Mouse (Mus musculus): Measurements from ENCODE around the gene AW822073.
"Not testable (repeated sequence)": the region's sequence is repeated elsewhere in the genome, so short reads cannot be mapped to it uniquely, and the experiment has no call there.

Gene AW822073

DNA sequence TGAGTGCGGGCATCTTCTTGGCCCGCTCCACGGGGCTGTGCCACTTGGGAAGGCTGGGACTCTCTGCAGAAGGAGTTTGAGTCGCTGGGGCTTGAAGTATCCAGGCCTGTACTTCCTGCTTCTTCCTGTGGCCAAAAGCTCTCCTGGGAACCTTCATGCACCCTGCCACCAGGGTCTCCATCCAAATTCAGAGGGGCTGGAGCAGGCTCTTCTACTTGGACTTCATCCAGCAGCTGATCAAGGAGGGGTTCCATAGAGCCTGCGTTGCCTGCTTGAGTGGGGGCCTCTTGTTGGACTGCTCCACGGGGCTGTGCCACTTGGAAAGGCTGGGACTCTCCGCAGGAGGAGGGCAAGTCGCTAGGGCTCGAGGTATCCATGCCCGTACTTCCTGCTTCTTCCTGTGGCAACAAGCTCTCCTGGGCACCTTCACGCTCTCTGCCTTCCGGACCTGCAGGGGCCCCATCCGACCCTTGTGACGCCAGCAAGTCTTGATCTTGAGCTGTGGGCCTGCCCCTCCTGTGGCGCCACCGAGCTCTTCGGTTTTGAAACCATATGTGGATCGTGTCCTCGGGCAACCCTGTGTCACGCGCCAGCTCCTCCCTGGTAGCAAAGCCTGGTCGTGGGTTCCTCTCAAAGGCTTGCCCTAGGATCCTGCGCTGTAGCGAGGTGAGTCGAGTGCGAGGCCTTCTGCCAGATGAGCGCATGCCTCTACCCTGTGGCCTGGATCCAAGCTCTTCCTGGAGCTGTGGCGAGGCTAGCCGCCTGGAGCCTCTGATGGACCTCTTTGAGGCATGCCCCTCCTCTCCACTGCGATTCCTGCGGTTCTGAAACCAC is 541 bp downstream of the AW822073 start:
- in situ Hi-C loops (cut with MboI; ENCODE audit: low pct_unique_long_range_greater_than_20kb in 1 of 2, low sequenced_read_pairs in 2 of 2, unreplicated experiment in 1 of 2), result not testable (repeated sequence)

DNA sequence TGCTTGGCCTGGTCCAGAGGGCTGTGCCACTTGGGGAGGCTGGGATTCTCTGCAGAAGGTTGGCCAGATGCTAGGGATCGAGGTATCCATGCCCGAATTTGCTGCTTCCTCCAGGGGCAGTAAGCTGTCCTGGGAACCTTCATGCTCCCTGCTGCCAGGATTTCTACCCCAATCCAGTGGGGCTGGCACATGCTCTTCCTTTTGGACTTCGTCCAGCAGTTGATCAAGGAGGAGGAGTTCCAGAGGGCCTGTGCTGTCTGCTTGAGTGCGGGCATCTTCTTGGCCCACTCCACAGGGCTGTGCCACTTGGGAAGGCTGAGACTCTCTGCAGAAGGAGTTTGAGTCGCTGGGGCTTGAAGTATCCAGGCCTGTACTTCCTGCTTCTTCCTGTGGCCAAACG is 1.6 kb downstream of the AW822073 start:
- in situ Hi-C loops (cut with MboI; ENCODE audit: low pct_unique_long_range_greater_than_20kb in 1 of 2, low sequenced_read_pairs in 2 of 2, unreplicated experiment in 1 of 2), result not testable (repeated sequence)

DNA sequence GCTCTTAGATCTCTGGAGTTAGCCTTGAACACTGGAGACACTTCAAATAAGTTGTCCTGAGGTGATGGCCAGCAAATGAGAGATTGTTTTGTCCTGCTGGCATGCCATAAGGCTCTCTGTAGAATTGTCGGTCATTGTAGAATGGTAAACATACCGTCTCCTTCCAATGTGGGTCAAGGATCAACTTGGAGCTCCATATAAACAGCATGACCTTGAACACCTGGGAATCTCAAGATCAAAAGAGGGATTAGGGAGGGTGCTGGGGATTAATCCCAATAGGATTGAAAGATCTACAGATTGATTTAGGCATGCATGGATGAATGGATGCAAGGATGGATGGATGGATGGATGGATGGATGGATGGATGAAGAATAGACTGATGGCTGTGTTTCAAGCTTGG is 3.2 kb downstream of the AW822073 start:
- in situ Hi-C loops (cut with MboI; ENCODE audit: low pct_unique_long_range_greater_than_20kb in 1 of 2, low sequenced_read_pairs in 2 of 2, unreplicated experiment in 1 of 2), result not testable (repeated sequence)

DNA sequence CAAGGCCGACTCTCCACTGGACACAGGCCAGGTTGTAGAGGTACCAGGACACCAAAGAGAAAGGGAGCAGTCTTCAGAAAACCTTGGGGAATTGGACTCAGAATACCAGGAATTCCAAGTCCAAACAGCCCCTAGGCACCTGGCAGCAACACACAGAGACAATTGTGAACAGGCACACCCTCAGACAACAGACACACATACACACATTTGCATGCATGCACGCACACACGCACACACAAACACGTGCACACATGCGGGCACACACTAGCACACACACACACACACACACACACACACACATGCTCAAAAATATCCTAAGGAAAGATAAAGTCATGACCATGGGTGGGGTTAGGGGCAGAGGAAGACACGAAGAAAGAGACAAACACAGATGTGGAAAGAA is 4.0 kb downstream of the AW822073 start:
- in situ Hi-C loops (cut with MboI; ENCODE audit: low pct_unique_long_range_greater_than_20kb in 1 of 2, low sequenced_read_pairs in 2 of 2, unreplicated experiment in 1 of 2), result no loop called here

DNA sequence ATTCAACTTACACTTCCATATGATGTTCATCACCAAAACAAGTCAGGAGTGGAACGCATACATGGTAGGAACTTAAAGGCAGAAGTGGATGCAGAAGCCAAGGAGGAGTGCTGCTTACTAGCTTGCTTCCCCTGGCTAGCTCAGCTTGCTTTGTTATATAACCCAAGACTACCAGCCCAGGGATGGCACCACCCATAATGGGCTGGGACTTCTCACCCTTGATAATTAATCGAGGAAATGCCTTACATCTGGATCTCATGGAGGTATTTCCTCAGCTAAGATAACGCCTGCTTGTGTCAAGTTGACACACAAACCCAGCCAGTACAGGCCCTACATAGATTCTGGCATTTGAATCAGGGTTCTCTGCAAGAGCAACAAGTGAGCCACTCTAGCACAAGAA is 7.4 kb downstream of the AW822073 start:
- in situ Hi-C loops (cut with MboI; ENCODE audit: low pct_unique_long_range_greater_than_20kb in 1 of 2, low sequenced_read_pairs in 2 of 2, unreplicated experiment in 1 of 2), result no loop called here

DNA sequence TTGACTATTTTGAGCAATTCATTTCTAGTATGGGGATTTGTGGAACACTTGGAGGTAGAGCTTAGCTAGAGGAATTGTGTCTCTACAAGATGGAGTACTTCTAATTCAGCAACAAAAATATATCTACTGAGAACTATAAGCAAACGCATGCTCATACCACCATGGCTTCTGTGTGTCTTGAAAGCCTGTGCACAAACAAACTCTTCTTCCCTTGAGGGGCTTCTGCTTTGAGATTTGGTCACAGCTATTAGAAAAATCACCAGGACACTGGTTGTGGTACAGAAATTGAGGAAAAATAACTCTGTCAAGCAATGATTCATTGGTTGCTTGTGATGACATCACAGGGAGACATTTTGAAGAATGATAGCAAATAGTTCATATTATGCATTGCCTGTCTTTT is 9.4 kb downstream of the AW822073 start:
- in situ Hi-C loops (cut with MboI; ENCODE audit: low pct_unique_long_range_greater_than_20kb in 1 of 2, low sequenced_read_pairs in 2 of 2, unreplicated experiment in 1 of 2), result no loop called here

DNA sequence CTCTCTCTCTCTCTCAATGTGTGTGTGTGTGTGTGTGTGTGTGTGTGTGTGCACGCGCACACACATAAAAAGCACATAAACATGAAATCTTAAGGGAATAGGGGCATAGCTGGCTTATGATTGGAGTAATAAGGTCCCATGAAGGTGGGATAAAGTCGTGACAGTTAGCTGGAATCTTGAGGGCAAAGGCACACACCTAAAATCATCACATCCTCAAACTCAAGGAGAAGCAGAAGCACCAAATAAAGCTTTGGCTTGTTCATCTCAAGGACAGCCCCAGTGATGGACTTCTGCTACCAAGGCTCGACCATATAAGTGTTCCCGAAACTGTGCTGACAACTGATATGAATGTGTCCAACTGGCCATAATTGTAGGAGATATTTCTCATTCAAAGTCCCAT is 9.8 kb downstream of the AW822073 start:
- in situ Hi-C loops (cut with MboI; ENCODE audit: low pct_unique_long_range_greater_than_20kb in 1 of 2, low sequenced_read_pairs in 2 of 2, unreplicated experiment in 1 of 2), result no loop called here

DNA sequence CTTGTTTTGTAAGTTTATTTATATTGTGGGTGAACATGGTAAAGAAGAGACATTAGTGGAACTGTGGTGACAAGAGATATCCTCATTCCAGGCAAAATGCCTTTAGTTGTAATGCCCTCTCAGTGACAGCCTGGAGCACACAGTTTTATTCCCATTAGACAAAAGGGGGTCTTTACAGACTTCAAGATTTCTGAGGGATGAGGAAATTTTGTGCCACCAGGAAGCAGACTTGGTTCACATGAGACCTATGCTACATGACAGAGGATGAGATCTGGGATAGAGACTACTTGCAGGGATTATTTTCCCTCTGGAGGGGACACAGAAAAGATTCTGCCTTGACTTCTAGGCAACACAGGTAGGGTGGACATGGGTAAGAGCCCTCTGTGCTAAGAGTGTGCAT is 10.2 kb downstream of the AW822073 start:
- in situ Hi-C loops (cut with MboI; ENCODE audit: low pct_unique_long_range_greater_than_20kb in 1 of 2, low sequenced_read_pairs in 2 of 2, unreplicated experiment in 1 of 2), result no loop called here

DNA sequence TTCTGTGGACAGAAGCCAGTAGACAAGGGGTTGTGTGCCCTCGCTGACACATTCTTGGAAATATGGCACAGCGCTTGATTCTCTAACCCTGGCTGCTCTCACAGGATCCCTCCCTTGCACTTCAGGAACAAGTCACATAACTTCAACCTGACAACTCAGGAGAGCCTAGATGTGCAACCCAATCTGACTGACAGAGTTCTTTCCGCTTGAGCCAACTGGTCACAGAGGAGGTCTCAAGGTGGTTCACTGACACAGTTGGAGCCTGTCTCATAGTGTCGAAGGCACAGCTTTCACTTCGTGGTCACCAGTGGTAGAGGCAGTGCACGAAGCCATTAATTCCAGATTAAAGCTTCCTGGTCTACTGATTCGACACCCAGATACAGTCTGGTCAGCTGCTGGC is 12.5 kb downstream of the AW822073 start:
- in situ Hi-C loops (cut with MboI; ENCODE audit: low pct_unique_long_range_greater_than_20kb in 1 of 2, low sequenced_read_pairs in 2 of 2, unreplicated experiment in 1 of 2), result no loop called here

DNA sequence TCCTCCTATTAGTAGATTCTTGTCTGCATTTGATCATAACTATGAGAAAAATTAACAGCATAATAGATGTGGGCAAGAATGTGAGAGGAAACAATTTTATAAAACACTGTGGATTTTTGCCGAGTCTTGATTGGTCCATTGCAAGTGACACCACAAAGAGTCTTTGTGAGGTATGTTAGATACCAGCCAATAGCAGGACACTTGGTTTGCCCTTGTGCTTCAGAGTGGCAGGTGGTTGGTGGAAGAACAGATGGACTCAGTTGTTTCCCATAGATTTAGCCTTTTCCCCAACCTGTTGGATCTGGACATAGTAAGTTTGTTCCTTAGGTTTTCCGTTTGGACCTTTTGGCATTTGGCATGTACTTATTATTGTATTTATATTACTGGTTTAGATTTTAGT is 13.5 kb downstream of the AW822073 start:
- in situ Hi-C loops (cut with MboI; ENCODE audit: low pct_unique_long_range_greater_than_20kb in 1 of 2, low sequenced_read_pairs in 2 of 2, unreplicated experiment in 1 of 2), result no loop called here

DNA sequence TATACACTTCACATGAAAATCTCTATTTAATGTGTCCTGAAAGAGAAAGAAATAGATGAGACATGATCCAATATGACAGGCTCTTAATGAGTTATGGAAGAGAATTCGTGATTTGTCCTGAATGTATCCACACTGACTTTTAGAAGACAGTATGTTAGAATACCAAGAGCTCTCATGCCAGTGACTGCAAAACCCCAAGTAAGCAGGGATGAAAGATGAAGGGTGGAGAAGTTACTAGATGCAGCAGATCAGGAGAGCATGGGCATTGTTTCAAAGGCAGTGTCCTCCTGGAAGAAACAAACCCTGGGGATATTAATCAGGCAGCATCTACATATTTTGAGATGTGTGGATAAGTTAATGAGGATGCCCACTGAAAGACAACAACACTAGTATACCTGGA is 14.2 kb downstream of the AW822073 start:
- in situ Hi-C loops (cut with MboI; ENCODE audit: low pct_unique_long_range_greater_than_20kb in 1 of 2, low sequenced_read_pairs in 2 of 2, unreplicated experiment in 1 of 2), result no loop called here

DNA sequence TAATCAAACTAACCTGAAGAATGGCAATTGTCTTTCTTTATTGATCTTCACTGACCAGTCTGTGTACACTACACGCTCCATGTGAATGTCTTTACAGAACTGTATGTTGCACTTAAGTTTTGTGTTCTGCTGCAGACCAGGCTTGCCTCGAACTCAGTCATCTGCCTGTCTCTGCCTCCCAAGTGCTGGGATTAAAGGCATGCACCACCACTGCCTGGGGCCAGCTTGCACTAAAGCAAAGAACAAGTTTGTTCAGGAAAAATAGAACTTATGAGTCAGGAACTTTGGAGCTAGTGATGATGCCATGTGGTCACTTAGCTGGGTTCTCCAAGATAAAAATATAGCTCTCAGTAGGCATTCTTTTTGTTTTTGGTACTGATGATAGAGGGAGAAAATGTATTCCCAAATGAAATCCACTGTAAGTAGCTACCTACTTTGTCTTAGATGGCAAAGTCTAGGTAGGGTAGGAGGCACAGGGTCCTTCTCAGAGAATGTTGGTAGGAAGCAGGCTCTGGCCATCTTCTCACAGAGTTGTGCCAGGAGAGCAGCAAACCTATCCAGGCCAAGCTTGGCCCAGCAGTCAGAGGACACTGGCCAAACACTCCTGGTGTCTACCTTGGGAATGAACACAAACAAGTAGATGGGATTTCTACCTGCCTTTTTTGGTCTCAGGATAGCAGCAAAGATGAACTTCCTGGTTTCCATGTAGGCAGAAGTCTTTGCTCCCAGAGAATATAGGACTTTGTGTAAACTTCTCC is 14.8 kb downstream of the AW822073 start:
- in situ Hi-C loops (cut with MboI; ENCODE audit: low pct_unique_long_range_greater_than_20kb in 1 of 2, low sequenced_read_pairs in 2 of 2, unreplicated experiment in 1 of 2), result no loop called here

DNA sequence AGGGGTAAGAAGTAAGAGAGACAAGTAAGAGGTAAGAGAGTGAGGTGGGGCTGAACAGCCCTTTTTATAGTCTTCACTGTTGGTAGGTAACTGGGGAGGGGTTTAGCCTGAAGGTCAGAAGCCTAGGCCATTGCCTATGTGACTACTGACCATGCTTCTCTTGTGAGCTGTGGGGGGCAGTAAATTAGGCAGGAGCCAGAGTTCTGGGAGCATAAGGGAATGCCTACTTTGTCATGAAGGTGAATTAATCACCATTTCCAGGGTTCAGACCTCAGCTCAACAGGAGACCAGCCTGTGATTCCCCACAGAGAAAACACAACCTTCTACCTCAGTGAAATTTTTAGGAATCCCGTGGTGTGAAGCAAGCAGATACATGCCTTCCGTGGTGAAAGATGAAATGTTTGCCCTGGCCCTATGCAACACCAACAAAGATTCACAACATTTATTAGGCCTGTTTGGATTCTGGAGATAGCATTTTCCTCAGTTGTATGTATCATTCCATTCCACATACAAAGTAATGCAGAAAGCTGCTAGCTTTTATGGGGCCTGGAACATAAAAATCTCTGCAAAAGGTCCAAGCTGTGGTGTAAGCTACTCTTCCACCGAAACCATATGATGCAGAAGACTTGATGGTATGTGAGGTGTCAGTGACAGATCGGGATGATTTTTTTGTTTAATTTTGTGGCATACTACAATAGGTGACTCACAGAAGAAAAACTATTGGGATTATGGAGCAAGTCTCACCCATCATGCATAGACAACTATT is 17.9 kb downstream of the AW822073 start:
- in situ Hi-C loops (cut with MboI; ENCODE audit: low pct_unique_long_range_greater_than_20kb in 1 of 2, low sequenced_read_pairs in 2 of 2, unreplicated experiment in 1 of 2), result no loop called here

DNA sequence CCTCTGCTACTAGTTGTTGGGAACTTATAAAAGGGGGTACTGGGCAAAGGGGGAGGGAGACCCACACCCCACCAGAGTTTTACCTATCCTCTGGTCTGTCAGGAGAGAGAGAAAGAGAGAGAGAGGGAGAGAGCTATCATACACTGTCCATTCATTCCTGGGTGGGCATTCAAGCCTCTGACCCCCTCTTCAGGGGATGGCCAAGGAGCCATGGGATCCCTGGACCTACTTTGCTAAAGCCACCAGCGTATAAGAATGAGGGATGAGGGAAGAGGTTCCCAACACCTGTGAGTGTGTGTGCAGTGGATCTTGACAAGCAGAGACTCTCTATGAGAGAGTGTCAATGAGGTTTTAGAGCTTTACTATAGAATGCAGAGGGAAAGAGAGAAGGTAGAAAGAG is 18.7 kb downstream of the AW822073 start:
- in situ Hi-C loops (cut with MboI; ENCODE audit: low pct_unique_long_range_greater_than_20kb in 1 of 2, low sequenced_read_pairs in 2 of 2, unreplicated experiment in 1 of 2), result no loop called here
